Mouse (Mus musculus): ENCODE data around the gene Pphln1.

DNA sequence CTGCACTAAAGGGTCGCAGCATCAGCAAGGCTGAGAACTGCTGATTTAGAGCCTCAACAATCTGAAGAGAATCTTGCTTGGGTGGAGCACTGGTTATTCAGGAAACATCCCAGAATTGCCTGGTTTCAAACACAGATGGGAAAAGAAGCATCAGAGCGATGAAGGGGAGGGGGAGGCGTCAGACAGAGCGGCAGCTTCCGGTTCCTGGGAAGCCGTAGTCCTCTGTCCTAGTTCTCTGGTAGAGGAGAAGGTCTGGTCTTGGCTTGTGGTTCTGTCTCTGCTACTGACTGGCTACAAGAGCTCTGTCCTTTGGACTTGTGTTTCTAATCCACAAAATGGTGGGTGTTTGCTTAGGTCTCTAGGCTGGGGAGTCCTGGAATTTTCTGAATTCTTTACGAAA, 139.6 kb downstream of the Pphln1 start:
- TF ChIP-seq CTCF (IDR thresholded peaks at IDR 0.05; ENCODE audit: control insufficient read depth, insufficient read depth, insufficient replicate concordance, low read depth, low read length) (no peak), POLR2A (IDR thresholded peaks at IDR 0.05; ENCODE audit: control insufficient read depth, low read depth, low read length) (no peak)
